Mouse (Mus musculus): Measurements from ENCODE around the gene Runx1.

- TF ChIP-seq BHLHE40 (IDR thresholded peaks at IDR 0.05; ENCODE audit: low read depth, low read length) (no peak), EP300 (IDR thresholded peaks at IDR 0.05; ENCODE audit: low read length) (no peak), CTCF (conservative IDR thresholded peaks at IDR 0.05 in 1 of 2, IDR thresholded peaks at IDR 0.05 in 1 of 2; ENCODE audit: low read depth in 2 of 2, low read length in 2 of 2) (no peak), RAD21 (IDR thresholded peaks at IDR 0.05; ENCODE audit: low read depth, low read length) (no peak), POLR2A (IDR thresholded peaks at IDR 0.05; ENCODE audit: low read depth, low read length) (no peak), ZNF384 (IDR thresholded peaks at IDR 0.05; ENCODE audit: low read depth, low read length) (no peak), MAZ (IDR thresholded peaks at IDR 0.05; ENCODE audit: low read depth, low read length) (no peak), CHD2 (IDR thresholded peaks at IDR 0.05; ENCODE audit: low read length) (no peak), PAX5 (IDR thresholded peaks at IDR 0.05; ENCODE audit: low read length) (no peak), NELFE (IDR thresholded peaks at IDR 0.05; ENCODE audit: low read depth, low read length) (no peak)
These were observed 245.0 kb downstream of the Runx1 start for GRCm38 (mm10) chr16:92580981-92581380.
